Mouse (Mus musculus): Measurements from ENCODE around the gene Lzic. TPM values are rescaled to one million over a fixed set of nuclear protein-coding genes. Genes with fewer than 3 reads are reported as not detected.
A peak's percentile ranks its signal among the peaks of the same experiment; 100 is the strongest.

Gene Lzic
- polyA plus RNA-seq, 1 experiment from 2014 or later: 42.2 TPM

GRCm38 (mm10) chr4:149463435-149463950 lies 21.5 kb upstream of the Lzic start:
- no peak for ATAC-seq
- no peaks in the 10 kb centered on the region for H3K9me3 ChIP-seq (ENCODE audit: control insufficient read depth, low read length)
- no peak overlapping the region for H3K4me3 ChIP-seq (ENCODE audit: low read length)
- WGBS: 75% methylated on average over 6 of the region's 6 CpGs
- no peak overlapping the region for H3K4me2 ChIP-seq (ENCODE audit: low read length)
- no peaks in the 10 kb centered on the region for H3K27me3 ChIP-seq (replicated peaks; ENCODE audit: control insufficient read depth, insufficient read depth, low read length)
- H3K27ac ChIP-seq (ENCODE audit: low read depth, low read length): no peak overlapping the region
- no peaks in the 10 kb centered on the region for H3K36me3 ChIP-seq (ENCODE audit: control insufficient read depth, insufficient read depth, low read length)
- H3K4me1 ChIP-seq (ENCODE audit: control insufficient read depth, insufficient read depth, low read depth, low read length): peaks cover 2% of the 10 kb centered on the region; the same call in 1 of the 2 replicates
- H3K9ac ChIP-seq (ENCODE audit: low read depth, low read length): no peak overlapping the region

GRCm38 (mm10) chr4:149469557-149469956 lies 15.5 kb upstream of the Lzic start:
- 94% methylated on average over 3 of the region's 3 CpGs for WGBS
- Histone ChIP-seq H3K4me1 (ENCODE audit: control insufficient read depth, insufficient read depth, low read depth, low read length) (no peaks in the 10 kb centered on the region), H3K27ac (ENCODE audit: low read depth, low read length) (no peak overlapping the region), H3K9ac (ENCODE audit: low read depth, low read length) (no peak overlapping the region), H3K4me2 (ENCODE audit: low read length) (no peak overlapping the region), H3K27me3 (replicated peaks; ENCODE audit: control insufficient read depth, insufficient read depth, low read length) (no peaks in the 10 kb centered on the region), H3K4me3 (ENCODE audit: low read length) (no peak overlapping the region), H3K36me3 (ENCODE audit: control insufficient read depth, insufficient read depth, low read length) (peaks cover 8% of the 10 kb centered on the region), H3K9me3 (ENCODE audit: control insufficient read depth, low read length) (no peaks in the 10 kb centered on the region)
- ATAC-seq: no peak

- Histone ChIP-seq H3K4me1 (ENCODE audit: control insufficient read depth, insufficient read depth, low read depth, low read length) (no peaks in the 10 kb centered on the region), H3K9ac (ENCODE audit: low read depth, low read length) (no peak overlapping the region), H3K4me3 (ENCODE audit: low read length) (no peak overlapping the region), H3K27ac (ENCODE audit: low read depth, low read length) (no peak overlapping the region), H3K4me2 (ENCODE audit: low read length) (no peak overlapping the region), H3K27me3 (replicated peaks; ENCODE audit: control insufficient read depth, insufficient read depth, low read length) (no peaks in the 10 kb centered on the region), H3K9me3 (ENCODE audit: control insufficient read depth, low read length) (no peaks in the 10 kb centered on the region), H3K36me3 (ENCODE audit: control insufficient read depth, insufficient read depth, low read length) (peaks cover 8% of the 10 kb centered on the region)
- WGBS: 72% methylated on average over 7 of the region's 7 CpGs
- no peak for ATAC-seq
Measured at GRCm38 (mm10) chr4:149475096-149475495, 9.9 kb upstream of the Lzic start.

GRCm38 (mm10) chr4:149477078-149477477 lies 8.0 kb upstream of the Lzic start, which contains the start of gene Tmem274:
TSS of gene Tmem274 (plus strand) at chr4:149477378.
- 92% methylated on average over 11 of the region's 11 CpGs for WGBS

GRCm38 (mm10) chr4:149484566-149484965 lies 463 bp upstream of the Lzic start:
- peaks cover 16% of the 10 kb centered on the region for H3K36me3 ChIP-seq (ENCODE audit: control insufficient read depth, insufficient read depth, low read length)
- peak overlapping the region; percentile 69 for H3K4me3 ChIP-seq (ENCODE audit: low read length)
- H3K9ac ChIP-seq (ENCODE audit: low read depth, low read length): peak overlapping the region; percentile 78
- ATAC-seq: no peak
- peak overlapping the region; percentile 57 for H3K4me2 ChIP-seq (ENCODE audit: low read length)
- no peaks in the 10 kb centered on the region for H3K9me3 ChIP-seq (ENCODE audit: control insufficient read depth, low read length)
- H3K4me1 ChIP-seq (ENCODE audit: control insufficient read depth, insufficient read depth, low read depth, low read length): peaks cover 14% of the 10 kb centered on the region
- 62% methylated on average over 3 of the region's 3 CpGs for WGBS
- peak overlapping the region; percentile 71 for H3K27ac ChIP-seq (ENCODE audit: low read depth, low read length)
- no peaks in the 10 kb centered on the region for H3K27me3 ChIP-seq (replicated peaks; ENCODE audit: control insufficient read depth, insufficient read depth, low read length)

More at GRCm38 (mm10) chr4:149477078-149477477, 8.0 kb upstream of the Lzic start, which contains the start of gene Tmem274:
- no peaks in the 10 kb centered on the region for H3K4me1 ChIP-seq (ENCODE audit: control insufficient read depth, insufficient read depth, low read depth, low read length)
- no peak within 1 kb of the TSS for H3K9ac ChIP-seq (ENCODE audit: low read depth, low read length)
- ATAC-seq: no peak
- peaks cover 8% of the 10 kb centered on the region for H3K36me3 ChIP-seq (ENCODE audit: control insufficient read depth, insufficient read depth, low read length)
- H3K27ac ChIP-seq (ENCODE audit: low read depth, low read length): no peak within 1 kb of the TSS
- H3K4me3 ChIP-seq (ENCODE audit: low read length): no peak within 1 kb of the TSS
- H3K27me3 ChIP-seq (replicated peaks; ENCODE audit: control insufficient read depth, insufficient read depth, low read length): no peaks in the 10 kb centered on the region
- H3K9me3 ChIP-seq (ENCODE audit: control insufficient read depth, low read length): no peaks in the 10 kb centered on the region
- no peak within 1 kb of the TSS for H3K4me2 ChIP-seq (ENCODE audit: low read length)

- no peaks in the 10 kb centered on the region for H3K9me3 ChIP-seq (ENCODE audit: control insufficient read depth, low read length)
- peak overlapping the region; percentile 78 for H3K9ac ChIP-seq (ENCODE audit: low read depth, low read length)
- ATAC-seq: no peak
- 2% methylated on average over 10 of the region's 10 CpGs for WGBS
- peak overlapping the region; percentile 71; the same call in 1 of the 2 replicates for H3K27ac ChIP-seq (ENCODE audit: low read depth, low read length)
- peak overlapping the region; percentile 69 for H3K4me3 ChIP-seq (ENCODE audit: low read length)
- no peaks in the 10 kb centered on the region for H3K27me3 ChIP-seq (replicated peaks; ENCODE audit: control insufficient read depth, insufficient read depth, low read length)
- H3K4me1 ChIP-seq (ENCODE audit: control insufficient read depth, insufficient read depth, low read depth, low read length): peaks cover 14% of the 10 kb centered on the region
- peaks cover 16% of the 10 kb centered on the region for H3K36me3 ChIP-seq (ENCODE audit: control insufficient read depth, insufficient read depth, low read length)
- peak overlapping the region; percentile 57 for H3K4me2 ChIP-seq (ENCODE audit: low read length)
Measured at GRCm38 (mm10) chr4:149485825-149486206, 787 bp downstream of the Lzic start.

- peaks cover 14% of the 10 kb centered on the region for H3K4me1 ChIP-seq (ENCODE audit: control insufficient read depth, insufficient read depth, low read depth, low read length)
- no peaks in the 10 kb centered on the region for H3K27me3 ChIP-seq (replicated peaks; ENCODE audit: control insufficient read depth, insufficient read depth, low read length)
- no peaks in the 10 kb centered on the region for H3K9me3 ChIP-seq (ENCODE audit: control insufficient read depth, low read length)
- no peak overlapping the region for H3K27ac ChIP-seq (ENCODE audit: low read depth, low read length)
- H3K36me3 ChIP-seq (ENCODE audit: control insufficient read depth, insufficient read depth, low read length): peaks cover 24% of the 10 kb centered on the region
- H3K9ac ChIP-seq (ENCODE audit: low read depth, low read length): no peak overlapping the region
- WGBS: 94% methylated on average over 12 of the region's 12 CpGs
- H3K4me2 ChIP-seq (ENCODE audit: low read length): no peak overlapping the region
- H3K4me3 ChIP-seq (ENCODE audit: low read length): no peak overlapping the region
- ATAC-seq: no peak
Measured at GRCm38 (mm10) chr4:149487729-149488128, 2.7 kb downstream of the Lzic start.

GRCm38 (mm10) chr4:149489415-149490240 lies 4.6 kb downstream of the Lzic start:
- no peak for ATAC-seq
- Histone ChIP-seq H3K4me3 (ENCODE audit: low read length) (no peak overlapping the region), H3K27ac (ENCODE audit: low read depth, low read length) (no peak overlapping the region), H3K4me1 (ENCODE audit: control insufficient read depth, insufficient read depth, low read depth, low read length) (peaks cover 11% of the 10 kb centered on the region), H3K9me3 (ENCODE audit: control insufficient read depth, low read length) (no peaks in the 10 kb centered on the region), H3K27me3 (replicated peaks; ENCODE audit: control insufficient read depth, insufficient read depth, low read length) (no peaks in the 10 kb centered on the region), H3K9ac (ENCODE audit: low read depth, low read length) (no peak overlapping the region), H3K36me3 (ENCODE audit: control insufficient read depth, insufficient read depth, low read length) (peaks cover 27% of the 10 kb centered on the region), H3K4me2 (ENCODE audit: low read length) (no peak overlapping the region)
- WGBS: 96% methylated on average over 14 of the region's 14 CpGs

- H3K9me3 ChIP-seq (ENCODE audit: control insufficient read depth, low read length): no peaks in the 10 kb centered on the region
- H3K27me3 ChIP-seq (replicated peaks; ENCODE audit: control insufficient read depth, insufficient read depth, low read length): no peaks in the 10 kb centered on the region
- H3K4me3 ChIP-seq (ENCODE audit: low read length): no peak overlapping the region
- H3K4me2 ChIP-seq (ENCODE audit: low read length): no peak overlapping the region
- peaks cover 31% of the 10 kb centered on the region for H3K36me3 ChIP-seq (ENCODE audit: control insufficient read depth, insufficient read depth, low read length)
- ATAC-seq: no peak
- H3K9ac ChIP-seq (ENCODE audit: low read depth, low read length): no peak overlapping the region
- H3K4me1 ChIP-seq (ENCODE audit: control insufficient read depth, insufficient read depth, low read depth, low read length): peaks cover 9% of the 10 kb centered on the region
- 98% methylated on average over 3 of the region's 3 CpGs for WGBS
- H3K27ac ChIP-seq (ENCODE audit: low read depth, low read length): no peak overlapping the region
Measured at GRCm38 (mm10) chr4:149491151-149491550, 6.1 kb downstream of the Lzic start.
